Comparison of ENCODE assay signal across 33 mouse cellular contexts in genomic region chr9:45251990-45252389, GRCm38 (mm10). TPM values are rescaled to one million over a fixed set of nuclear protein-coding genes. Genes with fewer than 3 reads are reported as not detected.
DNase-seq lines count a peak whose midpoint lies in the region; ATAC-seq and TF ChIP-seq lines count a peak whose summit lies in the region.
"Had no signal": no experiment of that assay in that cellular context is flagged by ENCODE, and none has a peak within 500 bp of the region (broad histone marks: within the 10 kb centered on the region; RNA-seq: fewer than 3 reads in every experiment).

No protein-coding gene starts in this region.

- H3K36me3 ChIP-seq in spleen, adult 2 months (ENCODE audit: control insufficient read depth, insufficient read depth, low read length) = peaks cover 32% of the 10 kb centered on the region
- H3K36me3 ChIP-seq: embryonic facial prominence, embryonic 10.5 days; embryonic facial prominence, embryonic 15.5 days; forebrain, embryonic 12.5 days; G1E; heart, embryonic 13.5 days; hindbrain, embryonic 15.5 days; intestine, embryonic 15.5 days; midbrain, embryonic 12.5 days; neural tube, embryonic 13.5 days had no signal

- H3K4me1 ChIP-seq in spleen, adult 2 months (ENCODE audit: control insufficient read depth, insufficient read depth, insufficient read length) = peaks cover 49% of the 10 kb centered on the region
- H3K4me1 ChIP-seq: embryonic facial prominence, embryonic 15.5 days; forebrain, embryonic 12.5 days; heart, embryonic 13.5 days; hindbrain, embryonic 15.5 days; intestine, embryonic 15.5 days; midbrain, embryonic 12.5 days; neural tube, embryonic 13.5 days had no signal

- no peak overlapping the region for H3K4me3 ChIP-seq in spleen, adult 2 months (ENCODE audit: extremely low read depth, insufficient read depth, insufficient read length)
- H3K4me3 ChIP-seq: embryonic facial prominence, embryonic 10.5 days; embryonic facial prominence, embryonic 15.5 days; forebrain, embryonic 12.5 days; heart, embryonic 13.5 days; hindbrain, embryonic 15.5 days; intestine, embryonic 15.5 days; left cerebral cortex, adult 2 months; midbrain, embryonic 12.5 days; myocyte; neural tube, embryonic 13.5 days had no signal

- no peak for DNase-seq in spleen, adult 2 months (ENCODE audit: low read depth in 1 of 2, low spot score in 2 of 2)
- no peak for DNase-seq in spleen, adult 12 weeks (ENCODE audit: low spot score)
- peak; percentile 37 for DNase-seq in naive thymus-derived CD4-positive, alpha-beta T cell, adult 2 months (ENCODE audit: low read depth)
- DNase-seq in left cerebral cortex, adult 8-10 months (ENCODE audit: low spot score in 2 of 2) = no peak
- DNase-seq in kidney, adult 11 months = no peak
- DNase-seq in kidney, adult 9 months = no peak
- DNase-seq: adrenal gland, postnatal 10 days; cerebellum, adult 18-20 months; cerebellum, postnatal 25 days; forebrain, postnatal 0 days; heart, postnatal 10 days; kidney, adult 8-10 months; kidney, postnatal 10 days; layer of hippocampus, adult 9-11 months had no signal

- ATAC-seq in activated CD4-positive, CD25-positive, alpha-beta regulatory T cell, adult 4 months = peak; percentile 50
- peak; percentile 56 for ATAC-seq in inflammation-experienced regulatory T-cells, adult 6 months
- ATAC-seq: forebrain, postnatal 0 days; intestine, embryonic 15.5 days had no signal

- TF ChIP-seq POLR2A in spleen, adult 2 months (IDR thresholded peaks at IDR 0.05; ENCODE audit: low read depth, low read length) = no peak

- 37% methylated on average over 4 of the region's 4 CpGs for WGBS in spleen, adult 2 months

- H3K27me3 ChIP-seq in spleen, adult 2 months (ENCODE audit: control insufficient read depth, insufficient read depth, low read length) = no peaks in the 10 kb centered on the region
- H3K27me3 ChIP-seq: embryonic facial prominence, embryonic 15.5 days; hindbrain, embryonic 15.5 days; intestine, embryonic 15.5 days; neural tube, embryonic 13.5 days had no signal

- H3K27ac ChIP-seq in spleen, adult 2 months (ENCODE audit: insufficient read depth, low read length) = peak overlapping the region; percentile 52
- H3K27ac ChIP-seq: embryonic facial prominence, embryonic 10.5 days; embryonic facial prominence, embryonic 15.5 days; forebrain, embryonic 12.5 days; heart, embryonic 13.5 days; hindbrain, embryonic 15.5 days; intestine, embryonic 15.5 days; left cerebral cortex, adult 2 months; midbrain, embryonic 12.5 days; neural tube, embryonic 13.5 days; stomach, postnatal 0 days had no signal

- no peak for TF ChIP-seq CTCF in spleen, adult 2 months (IDR thresholded peaks at IDR 0.05; ENCODE audit: extremely low read depth, insufficient read depth, insufficient read length, insufficient replicate concordance)

RNA-seq across cellular contexts. Expression of gene Il10ra, which starts 17.0 kb away (rescaled TPM):
- polyA plus RNA-seq in spleen, adult 2 months (2012; rRNA removed) = 60.6 and 65.1 TPM in 2 replicates
- 10 to 100 TPM; 44.4 to 57.1 TPM for polyA plus RNA-seq in activated CD4-positive, CD25-positive, alpha-beta regulatory T cell, adult 4 months (2017; shearing (Covaris generic))
- 10 to 100 TPM; 38.3 to 56.0 (median 48.7) TPM for polyA plus RNA-seq in inflammation-experienced regulatory T-cells, adult 6 months (2017; shearing (Covaris generic))
- total RNA-seq in left cerebral cortex, adult 8-10 months (2022) = 1 to 10 TPM; 3.2 to 8.3 (median 4.9) TPM
- polyA plus RNA-seq: myocyte had no signal

RNA-seq across cellular contexts. Expression of gene Tmprss4, which starts 48.1 kb away (rescaled TPM):
- polyA plus RNA-seq in spleen, adult 2 months (2012; rRNA removed) = 0.33 and 0.52 TPM in 2 replicates
- not detected for polyA plus RNA-seq in activated CD4-positive, CD25-positive, alpha-beta regulatory T cell, adult 4 months (2017; shearing (Covaris generic))
- polyA plus RNA-seq in inflammation-experienced regulatory T-cells, adult 6 months (2017; shearing (Covaris generic)) = not detected
- under 1 TPM in 3 of 4 experiments, not detected in 1; 0.16 to 0.66 (median 0.30) TPM for total RNA-seq in left cerebral cortex, adult 8-10 months (2022)
- total RNA-seq: adrenal gland, postnatal 10 days; forebrain, postnatal 0 days; gastrocnemius, adult 8-10 months; gastrocnemius, postnatal 4 days; heart, adult 8-10 months; heart, postnatal 10 days; hematopoietic stem cell, adult 5-6 weeks; left cerebral cortex, adult 2 months had no signal
- polyA plus RNA-seq: forebrain, postnatal 0 days; G1E; midbrain, embryonic 12.5 days; midbrain, postnatal 0 days; myocyte; neural tube, embryonic 13.5 days had no signal
